Mouse (Mus musculus) myocyte (in vitro differentiated cells): ENCODE data around the gene March11.

Experiments used
- MAX ChIP-seq: IDR thresholded peaks from one replicate; pipeline ENCODE4 v1.6.1; 2011; ENCODE audit warnings: low read depth, mild to moderate bottlenecking, control low read depth
- MYOG ChIP-seq, 3 experiments: IDR thresholded peaks; one replicate each; pipeline ENCODE4 v1.6.1; 2011; ENCODE audit warnings: control low read depth in 2 of 3, low read depth in 2 of 3, mild to moderate bottlenecking in 2 of 3; ENCODE audit not compliant: insufficient read length in 2 of 3, control insufficient read depth in 1 of 3, insufficient read depth in 1 of 3
- POLR2A ChIP-seq: IDR thresholded peaks from one replicate; pipeline ENCODE4 v1.6.1; 2011; ENCODE audit warnings: low read depth, mild to moderate bottlenecking, control low read depth, moderate library complexity; ENCODE audit not compliant: insufficient read length
- POLR2AphosphoS2 ChIP-seq: IDR thresholded peaks from one replicate; pipeline ENCODE4 v1.6.1; 2011; ENCODE audit warnings: low read depth, control low read depth; ENCODE audit not compliant: insufficient read length

DNA sequence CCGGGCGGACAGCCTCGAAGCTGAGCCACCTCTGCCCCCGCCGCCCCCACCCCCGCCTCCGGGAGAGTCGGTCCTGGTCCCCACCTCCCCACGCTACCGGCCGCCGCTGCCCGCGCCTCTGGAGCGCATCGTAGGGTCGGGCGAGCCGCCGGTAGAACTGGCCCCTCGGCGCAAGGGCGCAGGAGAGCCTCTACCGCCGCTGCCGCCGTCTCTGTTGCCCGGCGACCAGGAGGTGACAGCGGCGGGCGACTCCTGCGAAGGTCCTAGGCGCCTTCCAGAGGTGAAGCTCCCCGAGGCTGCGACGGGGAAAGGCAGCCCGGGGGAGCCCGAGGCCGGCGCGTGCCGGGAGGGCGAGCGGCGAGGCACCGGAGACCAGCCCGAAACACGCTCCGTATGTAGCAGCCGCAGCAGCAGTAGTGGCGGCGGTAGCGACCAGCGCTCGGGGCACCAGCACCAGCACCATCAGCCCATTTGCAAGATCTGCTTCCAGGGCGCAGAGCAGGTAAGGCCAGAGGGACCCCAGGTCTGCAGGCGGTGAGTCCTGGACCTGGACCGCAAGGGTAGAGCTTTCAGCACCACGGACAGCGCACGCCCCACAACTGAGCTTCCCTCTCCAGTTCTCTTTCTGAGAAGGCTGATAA, 563 bp downstream of the March11 start:
- peak; percentile 20 for TF ChIP-seq POLR2A
- no peak for TF ChIP-seq MAX
- peak in 2 of 3 experiments; percentile 19 to 29 for TF ChIP-seq MYOG (IDR thresholded peaks at IDR 0.05; ENCODE audit: control insufficient read depth in 1 of 3, insufficient read depth in 1 of 3, insufficient read length in 2 of 3, low read depth in 2 of 3)
- no peak for TF ChIP-seq POLR2AphosphoS2
